ENCODE assay signal across 15 mouse cellular contexts in the genomic region with DNA sequence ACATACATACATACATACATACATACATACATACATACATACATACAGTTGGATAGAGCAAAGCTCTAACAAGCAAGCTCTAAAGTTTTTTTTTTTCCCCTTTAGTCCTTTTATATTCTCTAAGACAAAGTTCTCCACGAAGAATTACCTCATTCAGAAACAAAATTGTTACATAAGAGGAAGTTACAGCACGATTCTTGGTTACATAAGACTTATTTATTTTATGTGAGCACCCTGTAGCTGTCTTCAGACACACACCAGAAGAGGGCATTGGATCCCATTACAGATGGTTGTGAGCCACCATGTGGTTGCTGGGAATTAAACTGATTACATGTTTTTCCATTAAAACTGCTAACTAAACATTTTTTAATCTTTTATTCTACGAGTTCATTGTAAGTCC. TPM values are rescaled to one million over a fixed set of nuclear protein-coding genes. Genes with fewer than 3 reads are reported as not detected.
"Had no signal": no experiment of that assay in that cellular context is flagged by ENCODE, and none has a peak within 500 bp of the region (broad histone marks: within the 10 kb centered on the region; RNA-seq: fewer than 3 reads in every experiment).

No protein-coding gene starts in this region.

- H3K4me3 ChIP-seq: intestine, embryonic 15.5 days; liver, embryonic 13.5 days; midbrain, embryonic 13.5 days; stomach, embryonic 15.5 days had no signal

- H3K9ac ChIP-seq: intestine, embryonic 15.5 days; liver, embryonic 13.5 days; liver, postnatal 0 days; midbrain, embryonic 13.5 days; stomach, embryonic 15.5 days had no signal

- H3K9me3 ChIP-seq: intestine, embryonic 15.5 days; liver, embryonic 13.5 days; midbrain, embryonic 13.5 days; stomach, embryonic 15.5 days had no signal

- H3K27ac ChIP-seq: intestine, embryonic 15.5 days; liver, embryonic 13.5 days; macrophage; midbrain, embryonic 13.5 days; stomach, embryonic 15.5 days had no signal

- H3K27me3 ChIP-seq: intestine, embryonic 15.5 days; stomach, embryonic 15.5 days had no signal

- DNase-seq: kidney, adult 18-20 months; kidney, postnatal 25 days; layer of hippocampus, adult 9-11 months; left cerebral cortex, postnatal 4 days; liver, embryonic 13.5 days; liver, postnatal 0 days; right cerebral cortex, postnatal 14 days; thymus, postnatal 36 days had no signal

- ATAC-seq: intestine, embryonic 15.5 days; liver, postnatal 0 days; midbrain, embryonic 13.5 days had no signal

- H3K4me2 ChIP-seq: intestine, embryonic 15.5 days; liver, embryonic 13.5 days; midbrain, embryonic 13.5 days; stomach, embryonic 15.5 days had no signal

- H3K36me3 ChIP-seq: intestine, embryonic 15.5 days; liver, embryonic 13.5 days; midbrain, embryonic 13.5 days; stomach, embryonic 15.5 days had no signal

RNA-seq across cellular contexts. Expression of a gene that starts 17.5 kb away (rescaled TPM):
- polyA plus RNA-seq: liver, postnatal 0 days; macrophage had no signal

RNA-seq across cellular contexts. Expression of a gene that starts 52.0 kb away (rescaled TPM):
- total RNA-seq: left cerebral cortex, postnatal 4 days; midbrain, postnatal 0 days had no signal
- polyA plus RNA-seq: intestine, embryonic 15.5 days; liver, postnatal 0 days; macrophage; midbrain, embryonic 13.5 days; midbrain, postnatal 0 days; spleen, adult 2 months; stomach, embryonic 15.5 days; thymus, postnatal 0 days had no signal
